Mouse (Mus musculus): Measurements from ENCODE around the gene Kif26b.

DNA sequence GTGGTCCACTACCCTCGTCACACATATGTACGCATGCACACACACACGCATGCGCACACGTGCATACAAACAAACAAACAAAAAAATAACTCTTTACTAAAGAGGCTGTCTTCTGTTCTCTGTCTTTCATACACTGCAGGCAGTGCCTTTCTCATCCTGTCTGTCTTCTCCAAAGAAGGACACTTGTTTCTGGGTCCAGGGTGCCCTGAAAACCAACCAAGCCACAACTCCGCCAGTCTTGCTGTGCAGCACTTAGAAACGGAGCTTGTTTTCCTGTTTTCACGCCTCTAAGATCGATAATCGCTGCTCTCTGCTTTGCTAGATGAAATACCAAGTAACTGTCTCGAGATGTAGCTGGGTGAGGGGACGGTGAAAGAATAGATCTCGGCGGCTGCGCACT lies 82.6 kb downstream of the Kif26b start:
- TF ChIP-seq CTCF (IDR thresholded peaks at IDR 0.05; ENCODE audit: extremely low read depth, insufficient read length, insufficient replicate concordance, low read depth, low read length) (no peak), POLR2A (IDR thresholded peaks at IDR 0.05; ENCODE audit: low read depth, low read length) (no peak)
